Comparison of ENCODE assay signal across 20 mouse cellular contexts in the genomic region with DNA sequence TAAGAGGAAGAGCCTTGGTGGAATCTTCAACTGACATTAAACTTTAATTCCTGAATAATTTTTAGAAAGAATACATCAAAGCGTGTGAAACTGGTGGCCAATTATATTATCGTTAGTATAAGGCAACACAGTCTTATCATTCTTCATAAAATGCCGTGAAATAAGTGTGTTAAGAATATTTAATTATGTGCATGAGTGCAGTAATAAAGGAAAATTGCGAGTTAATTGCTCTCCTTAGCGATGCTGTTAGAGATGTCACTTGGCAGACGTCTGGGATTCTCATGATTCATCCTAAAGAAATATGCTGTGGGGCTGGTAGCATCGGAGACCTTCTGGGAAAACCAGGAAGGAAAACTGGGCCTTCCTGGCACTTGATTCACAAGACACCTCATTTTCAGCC.
"Had no signal": no experiment of that assay in that cellular context is flagged by ENCODE, and none has a peak within 500 bp of the region (broad histone marks: within the 10 kb centered on the region; RNA-seq: fewer than 3 reads in every experiment).

No protein-coding gene starts in this region.

- H3K4me1 ChIP-seq: midbrain, embryonic 10.5 days; midbrain, embryonic 12.5 days; neural tube, embryonic 13.5 days; neural tube, embryonic 15.5 days; stomach, embryonic 15.5 days had no signal

- H3K27me3 ChIP-seq: midbrain, embryonic 12.5 days; neural tube, embryonic 13.5 days; neural tube, embryonic 15.5 days; stomach, embryonic 15.5 days had no signal

- H3K9me3 ChIP-seq: midbrain, embryonic 10.5 days; midbrain, embryonic 12.5 days; neural tube, embryonic 13.5 days; neural tube, embryonic 15.5 days; stomach, embryonic 15.5 days had no signal

- H3K36me3 ChIP-seq: midbrain, embryonic 10.5 days; midbrain, embryonic 12.5 days; neural tube, embryonic 13.5 days; neural tube, embryonic 15.5 days; stomach, embryonic 15.5 days had no signal

- H3K9ac ChIP-seq: lung, embryonic 14.5 days; midbrain, embryonic 12.5 days; neural tube, embryonic 13.5 days; neural tube, embryonic 15.5 days; stomach, embryonic 15.5 days had no signal

- H3K4me3 ChIP-seq: midbrain, embryonic 10.5 days; midbrain, embryonic 12.5 days; myocyte; neural tube, embryonic 13.5 days; neural tube, embryonic 15.5 days; stomach, embryonic 15.5 days had no signal

- H3K27ac ChIP-seq: midbrain, embryonic 10.5 days; midbrain, embryonic 12.5 days; neural tube, embryonic 13.5 days; neural tube, embryonic 15.5 days; stomach, embryonic 15.5 days; stomach, postnatal 0 days had no signal

- DNase-seq: lung, adult 18-20 months; lung, embryonic 14.5 days; lung, postnatal 10 days; lung, postnatal 4 days; midbrain, embryonic 14.5 days; retina, postnatal 1 day; right cerebral cortex, adult 18-20 months; right cerebral cortex, postnatal 25 days; right cerebral cortex, postnatal 4 days; thymus, adult 2 months; thymus, postnatal 25 days; thymus, postnatal 4 days had no signal

- ATAC-seq: midbrain, embryonic 16.5 days had no signal

- H3K4me2 ChIP-seq: lung, embryonic 14.5 days; midbrain, embryonic 12.5 days; neural tube, embryonic 13.5 days; neural tube, embryonic 15.5 days; stomach, embryonic 15.5 days had no signal
